Mouse (Mus musculus) CH12.LX (cell line): ENCODE results near the gene Trim7. TPM values are rescaled to one million over a fixed set of nuclear protein-coding genes. Genes with fewer than 3 reads are reported as not detected.
A peak's percentile ranks its signal among the peaks of the same experiment; 100 is the strongest.

ENCODE experiments used
- DNase-seq: peaks from one replicate; pipeline ENCODE4 v3.0.0-alpha.2; 2013; ENCODE audit errors: extremely low read depth
- H3K27ac ChIP-seq: 2 replicates; pipeline ENCODE4 v1.5.1; 2012; ENCODE audit warnings: low read depth, mild to moderate bottlenecking, control low read depth, moderate library complexity; ENCODE audit not compliant: insufficient read depth
- H3K27me3 ChIP-seq: replicated peaks from 2 replicates; pipeline ENCODE3; 2012; ENCODE audit warnings: inconsistent platforms
- H3K36me3 ChIP-seq, 2 experiments: replicated peaks in 1 of 2; 2 replicates each; pipeline versions ENCODE3 to v1.6.1; 2012; ENCODE audit warnings: inconsistent platforms in 1 of 2, low read length in 1 of 2, mild to moderate bottlenecking in 1 of 2, mixed read lengths in 1 of 2, moderate library complexity in 1 of 2; ENCODE audit not compliant: control insufficient read depth in 1 of 2, insufficient read depth in 1 of 2
- H3K4me1 ChIP-seq, 2 experiments: 2 replicates each; pipeline ENCODE4 v1.6.1; 2012; ENCODE audit warnings: inconsistent platforms in 1 of 2, moderate library complexity in 1 of 2; ENCODE audit not compliant: insufficient read depth in 2 of 2, control insufficient read depth in 1 of 2
- H3K4me2 ChIP-seq: 2 replicates; pipeline ENCODE4 v1.6.1; 2012; ENCODE audit warnings: low read depth, mild to moderate bottlenecking, control low read depth; ENCODE audit not compliant: poor library complexity, insufficient read depth, severe bottlenecking
- H3K4me3 ChIP-seq, 3 experiments: fragments of 150-350 bp in 1 of 3; sonication (generic) in 1 of 3; replicated peaks in 1 of 3; 2 replicates each; pipeline versions ENCODE3 to v1.5.1; 2011 to 2012; ENCODE audit warnings: low read depth in 2 of 3, low read length in 2 of 3, mild to moderate bottlenecking in 2 of 3, moderate library complexity in 2 of 3, control low read depth in 1 of 3, improper control_type of control experiment in 1 of 3, inconsistent platforms in 1 of 3, mixed read lengths in 1 of 3; ENCODE audit not compliant: poor library complexity in 1 of 3
- H3K79me2 ChIP-seq: replicated peaks from 2 replicates; pipeline ENCODE4 v1.6.1; 2012; ENCODE audit warnings: mild to moderate bottlenecking, moderate library complexity; ENCODE audit not compliant: control insufficient read depth, poor library complexity, insufficient read depth, severe bottlenecking; ENCODE audit errors: extremely low read depth
- H3K9ac ChIP-seq: 2 replicates; pipeline ENCODE4 v1.6.1; 2012; ENCODE audit warnings: low read depth, mild to moderate bottlenecking, control low read depth, moderate library complexity; ENCODE audit not compliant: insufficient read depth
- H3K9me3 ChIP-seq: replicated peaks from 2 replicates; pipeline ENCODE3; 2012; ENCODE audit warnings: low read length, inconsistent platforms, mixed read lengths
- BHLHE40 ChIP-seq: IDR thresholded peaks from 2 replicates; pipeline ENCODE4 v1.6.1; 2011; ENCODE audit warnings: mild to moderate bottlenecking, low read depth, low read length, improper control_type of control experiment
- CHD1 ChIP-seq: IDR thresholded peaks from 2 replicates; pipeline ENCODE4 v1.6.1; 2012; ENCODE audit warnings: low read depth, low read length, improper control_type of control experiment, inconsistent platforms
- CHD2 ChIP-seq: IDR thresholded peaks from 2 replicates; pipeline ENCODE4 v1.6.1; 2011; ENCODE audit warnings: low read length, improper control_type of control experiment
- CTCF ChIP-seq, 2 experiments: IDR thresholded peaks in 1 of 2; conservative IDR thresholded peaks in 1 of 2; 2 replicates each; pipeline ENCODE4 v1.5.1; 2011 to 2012; ENCODE audit warnings: low read depth in 2 of 2, low read length in 2 of 2, improper control_type of control experiment in 1 of 2, inconsistent platforms in 1 of 2, mild to moderate bottlenecking in 1 of 2, moderate library complexity in 1 of 2
- E2F4 ChIP-seq: IDR thresholded peaks from 2 replicates; pipeline ENCODE4 v1.6.1; 2011; ENCODE audit warnings: low read depth, low read length, improper control_type of control experiment; ENCODE audit not compliant: insufficient replicate concordance
- ELF1 ChIP-seq: IDR thresholded peaks from 2 replicates; pipeline ENCODE4 v1.6.1; 2014; ENCODE audit warnings: low read depth, mild to moderate bottlenecking, inconsistent platforms, low read length, improper control_type of control experiment
- EP300 ChIP-seq: IDR thresholded peaks from 2 replicates; pipeline ENCODE4 v1.6.1; 2011; ENCODE audit warnings: low read length, improper control_type of control experiment
- ETS1 ChIP-seq: conservative IDR thresholded peaks from 2 replicates; pipeline ENCODE4 v1.6.1; 2012; ENCODE audit warnings: low read depth, mild to moderate bottlenecking, inconsistent platforms, low read length, improper control_type of control experiment, moderate library complexity
- GABPA ChIP-seq: IDR thresholded peaks from 2 replicates; pipeline ENCODE4 v1.6.1; 2012; ENCODE audit warnings: low read depth, low read length, improper control_type of control experiment, inconsistent platforms; ENCODE audit not compliant: insufficient replicate concordance
- HCFC1 ChIP-seq: IDR thresholded peaks from 2 replicates; pipeline ENCODE4 v1.6.1; 2012; ENCODE audit warnings: low read depth, mild to moderate bottlenecking, inconsistent platforms, low read length, improper control_type of control experiment
- IRF4 ChIP-seq: IDR thresholded peaks from 2 replicates; pipeline ENCODE4 v1.6.1; 2014; ENCODE audit warnings: low read depth, mild to moderate bottlenecking, inconsistent platforms, low read length, improper control_type of control experiment
- JUN ChIP-seq: IDR thresholded peaks from 2 replicates; pipeline ENCODE4 v1.6.1; 2011; ENCODE audit warnings: low read depth, mild to moderate bottlenecking, low read length, improper control_type of control experiment, moderate library complexity; ENCODE audit not compliant: insufficient read depth
- JUND ChIP-seq: conservative IDR thresholded peaks from 2 replicates; pipeline ENCODE4 v1.6.1; 2011; ENCODE audit warnings: low read depth, low read length, improper control_type of control experiment
- KAT2A ChIP-seq: IDR thresholded peaks from 2 replicates; pipeline ENCODE4 v1.6.1; 2012; ENCODE audit warnings: low read length, improper control_type of control experiment, inconsistent platforms; ENCODE audit not compliant: insufficient replicate concordance
- MAFK ChIP-seq: IDR thresholded peaks from 2 replicates; pipeline ENCODE4 v1.6.1; 2011; ENCODE audit warnings: low read length, improper control_type of control experiment; ENCODE audit not compliant: insufficient replicate concordance
- MAX ChIP-seq: IDR thresholded peaks from 2 replicates; pipeline ENCODE4 v1.6.1; 2011; ENCODE audit warnings: low read length, improper control_type of control experiment
- MAZ ChIP-seq: IDR thresholded peaks from 2 replicates; pipeline ENCODE4 v1.6.1; 2012; ENCODE audit warnings: low read depth, mild to moderate bottlenecking, inconsistent platforms, low read length, improper control_type of control experiment, moderate library complexity
- MEF2A ChIP-seq: IDR thresholded peaks from 2 replicates; pipeline ENCODE4 v1.6.1; 2014; ENCODE audit warnings: low read depth, mild to moderate bottlenecking, inconsistent platforms, low read length, improper control_type of control experiment, borderline replicate concordance
- MXI1 ChIP-seq: IDR thresholded peaks from 2 replicates; pipeline ENCODE4 v1.6.1; 2011; ENCODE audit warnings: mild to moderate bottlenecking, low read depth, low read length, improper control_type of control experiment
- MYC ChIP-seq: IDR thresholded peaks from 2 replicates; pipeline ENCODE4 v1.6.1; 2011; ENCODE audit warnings: low read depth, mild to moderate bottlenecking, improper control_type of control experiment, low read length
- NELFE ChIP-seq: IDR thresholded peaks from 2 replicates; pipeline ENCODE4 v1.6.1; 2011; ENCODE audit warnings: low read depth, low read length, improper control_type of control experiment
- NRF1 ChIP-seq: IDR thresholded peaks from 2 replicates; pipeline ENCODE4 v1.6.1; 2014; ENCODE audit warnings: low read depth, mild to moderate bottlenecking, inconsistent platforms, low read length, improper control_type of control experiment, moderate library complexity
- PAX5 ChIP-seq: IDR thresholded peaks from 2 replicates; pipeline ENCODE4 v1.6.1; 2012; ENCODE audit warnings: low read length, inconsistent platforms, mixed read lengths
- POLR2A ChIP-seq: IDR thresholded peaks from 2 replicates; pipeline ENCODE4 v1.6.1; 2011; ENCODE audit warnings: low read depth, mild to moderate bottlenecking, improper control_type of control experiment, low read length
- POLR2AphosphoS2 ChIP-seq: IDR thresholded peaks from 2 replicates; pipeline ENCODE4 v1.6.1; 2011; ENCODE audit warnings: low read depth, low read length, improper control_type of control experiment
- RAD21 ChIP-seq: IDR thresholded peaks from 2 replicates; pipeline ENCODE4 v1.6.1; 2011; ENCODE audit warnings: low read depth, mild to moderate bottlenecking, low read length, improper control_type of control experiment, moderate library complexity
- RCOR1 ChIP-seq: conservative IDR thresholded peaks from 2 replicates; pipeline ENCODE4 v1.6.1; 2012; ENCODE audit warnings: low read depth, mild to moderate bottlenecking, inconsistent platforms, low read length, improper control_type of control experiment
- SIN3A ChIP-seq: IDR thresholded peaks from 2 replicates; pipeline ENCODE4 v1.6.1; 2012; ENCODE audit warnings: low read length, improper control_type of control experiment, inconsistent platforms
- SMC3 ChIP-seq: IDR thresholded peaks from 2 replicates; pipeline ENCODE4 v1.6.1; 2011; ENCODE audit warnings: low read depth, low read length, improper control_type of control experiment
- TBP ChIP-seq: conservative IDR thresholded peaks from 2 replicates; pipeline ENCODE4 v1.6.1; 2011; ENCODE audit warnings: low read depth, low read length, improper control_type of control experiment
- TCF12 ChIP-seq: IDR thresholded peaks from 2 replicates; pipeline ENCODE4 v1.6.1; 2014; ENCODE audit warnings: low read depth, mild to moderate bottlenecking, inconsistent platforms, low read length, improper control_type of control experiment
- UBTF ChIP-seq: IDR thresholded peaks from 2 replicates; pipeline ENCODE4 v1.6.1; 2012; ENCODE audit warnings: low read depth, mild to moderate bottlenecking, inconsistent platforms, low read length, improper control_type of control experiment, moderate library complexity
- USF1 ChIP-seq: IDR thresholded peaks from 2 replicates; pipeline ENCODE4 v1.6.1; 2014; ENCODE audit warnings: low read depth, mild to moderate bottlenecking, inconsistent platforms, low read length, improper control_type of control experiment
- USF2 ChIP-seq: conservative IDR thresholded peaks from 2 replicates; pipeline ENCODE4 v1.6.1; 2011; ENCODE audit warnings: low read depth, low read length, improper control_type of control experiment
- ZC3H11A ChIP-seq: IDR thresholded peaks from 2 replicates; pipeline ENCODE4 v1.6.1; 2012; ENCODE audit warnings: low read depth, mild to moderate bottlenecking, inconsistent platforms, low read length, improper control_type of control experiment
- ZKSCAN1 ChIP-seq: IDR thresholded peaks from 2 replicates; pipeline ENCODE4 v1.6.1; 2012; ENCODE audit warnings: low read depth, inconsistent platforms, low read length, improper control_type of control experiment, borderline replicate concordance
- ZMIZ1 ChIP-seq: IDR thresholded peaks from 2 replicates; pipeline ENCODE4 v1.6.1; 2012; ENCODE audit warnings: low read depth, mild to moderate bottlenecking, inconsistent platforms, low read length, improper control_type of control experiment
- ZNF384 ChIP-seq: IDR thresholded peaks from 2 replicates; pipeline ENCODE4 v1.6.1; 2012; ENCODE audit warnings: low read depth, low read length, improper control_type of control experiment, inconsistent platforms
- dilution Hi-C: fragments of 300-500 bp; cut with MboI; formaldehyde crosslinking; loops from 2 replicates; pipeline ENCODE4 v1.14.3; 2020; ENCODE audit warnings: low sequenced_read_pairs; ENCODE audit not compliant: extremely low pct_unique_long_range_greater_than_20kb, extremely low pct_ligation_motif_present
- in situ Hi-C: fragments of 300-500 bp; cut with MboI; formaldehyde crosslinking; loops from 3 replicates; pipeline ENCODE4 v1.14.3; 2019; ENCODE audit warnings: low sequenced_read_pairs, low pct_ligation_motif_present, low pct_unique_long_range_greater_than_20kb, mixed read lengths
- polyA plus RNA-seq: library from polyadenylated mRNA; unstranded; fragments of >175 nt; gene quantifications from 2 replicates; pipeline ENCODE4 v1.2.1, GENCODE M21; 2012; ENCODE audit warnings: low read depth; ENCODE audit not compliant: insufficient read length
- total RNA-seq, 2 experiments: library from RNA; depleted of rRNA; stranded (reverse); fragments of 300-350 nt in 1 of 2; fragments of >200 nt in 1 of 2; gene quantifications; 2 replicates each; pipeline ENCODE4 v1.2.3; 2012 to 2014

Gene Trim7
- total and polyA plus RNA-seq, 3 experiments: 9.2 to 34.6 (median 15.1) TPM

DNA sequence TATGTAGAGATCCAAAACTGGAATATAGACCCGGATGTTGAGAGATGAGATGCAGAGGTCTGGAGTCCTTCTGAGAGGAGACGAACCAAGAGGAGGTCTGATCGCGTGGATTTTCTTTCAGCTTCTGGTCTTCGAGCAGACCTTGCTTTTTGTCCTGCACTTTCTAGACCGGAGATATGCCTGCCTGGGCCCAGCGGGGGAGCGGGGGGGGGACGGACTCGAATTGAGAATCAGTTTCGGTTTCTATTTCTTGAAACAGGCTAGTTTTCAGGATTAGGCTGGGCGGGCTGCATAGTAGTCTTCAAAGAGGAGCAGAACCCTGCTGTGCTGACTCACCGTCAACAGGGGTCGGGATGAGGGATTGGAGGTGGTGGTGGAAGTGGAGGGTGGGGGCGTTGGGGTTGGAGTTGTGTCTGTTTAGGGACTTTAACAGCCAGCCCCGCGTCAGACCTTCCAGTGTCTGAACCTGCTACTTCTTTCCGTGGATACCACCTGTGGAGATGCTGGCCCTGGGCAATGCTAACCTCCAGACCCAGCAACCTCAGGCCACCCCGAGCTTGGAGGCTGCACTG lies 45.3 kb downstream of the Trim7 start, which contains the start of gene Irgm1:
Irgm1 (minus strand) TSS at position 483 of the 572 bp plus-strand sequence.
- Histone ChIP-seq H3K9ac (peak within 1 kb of the TSS; percentile 85), H3K4me2 (peak within 1 kb of the TSS; percentile 93)
- in situ Hi-C loops: loop anchor here (5.0 to 25.0 kb wide), 4 partner anchors 231 to 541 kb away; partner anchors contain the start of genes Mgat1 and Olfr1389
- TF ChIP-seq MAX (peak; percentile 78), ZNF384 (no peak), JUN (no peak), E2F4 (no peak), UBTF (0 out of 2 replicates have a peak, but pooled peaks have one; percentile 27), ETS1 (peak; percentile 98), HCFC1 (peak; percentile 67), TBP (peak; percentile 91), RCOR1 (peak; percentile 72; the same call in 1 of the 2 replicates), MAFK (peak; percentile 56; the same call in 1 of the 2 replicates), JUND (peak; percentile 51), EP300 (peak; percentile 62), ZKSCAN1 (no peak), USF2 (no peak), ZMIZ1 (peak; percentile 92), USF1 (no peak), SMC3 (peak; percentile 40), POLR2AphosphoS2 (peak; percentile 92), CHD1 (no peak; the same call in 1 of the 2 replicates), MYC (peak; percentile 88), MAZ (peak; percentile 97), RAD21 (no peak; the same call in 1 of the 2 replicates), NELFE (peak; percentile 92), PAX5 (peak; percentile 97), CTCF (conservative IDR thresholded peaks at IDR 0.05 in 1 of 2, IDR thresholded peaks at IDR 0.05 in 1 of 2; ENCODE audit: low read depth in 2 of 2, low read length in 2 of 2) (peak in 1 of 2 experiments; percentile 52; a peak in 2 of 4 replicates), ELF1 (peak; percentile 57; the same call in 1 of the 2 replicates), ZC3H11A (no peak), BHLHE40 (no peak), NRF1 (0 out of 2 replicates have a peak, but pooled peaks have one; percentile 32), MEF2A (peak; percentile 91), TCF12 (peak; percentile 94), GABPA (no peak), MXI1 (peak; percentile 89), SIN3A (peak; percentile 87), IRF4 (peak; percentile 99), POLR2A (peak; percentile 93), CHD2 (no peak; the same call in none of the 2 replicates), KAT2A (peak; percentile 65; the same call in 1 of the 2 replicates)
- TF ChIP-seq, all 38 proteins: peak for 26
- Histone ChIP-seq H3K4me1 (peaks cover 2 to 54% of the 10 kb centered on the region in 2 experiments; a peak in 2 of 4 replicates), H3K27me3 (no peaks in the 10 kb centered on the region), H3K79me2 (peaks cover 25% of the 10 kb centered on the region), H3K9me3 (no peaks in the 10 kb centered on the region), H3K4me3 (peak within 1 kb of the TSS; percentile 61 to 69 (median 69)), H3K27ac (peak within 1 kb of the TSS; percentile 80), H3K36me3 (peaks cover 9 to 19% of the 10 kb centered on the region in 2 experiments)
- DNase-seq: peak; percentile 94
- dilution Hi-C loops: no loop called here
